Mouse (Mus musculus) thymus, postnatal 25 days (tissue): ENCODE measurements around the gene Tmprss6.

ENCODE experiments used
- DNase-seq: peaks from one replicate; pipeline ENCODE4 v3.0.0; 2022

Tmprss6 gene

GRCm38 (mm10) chr15:78481448-78482000 lies 13.1 kb upstream of the Tmprss6 start:
- DNase-seq = peak; percentile 10

GRCm38 (mm10) chr15:78480991-78481390 lies 12.6 kb upstream of the Tmprss6 start:
- DNase-seq = no peak

- no peak for DNase-seq
Observed at GRCm38 (mm10) chr15:78480111-78480510, 11.7 kb upstream of the Tmprss6 start.

- DNase-seq = no peak
Observed at GRCm38 (mm10) chr15:78479470-78479869, 11.0 kb upstream of the Tmprss6 start.

- DNase-seq = no peak
Observed at GRCm38 (mm10) chr15:78478073-78478472, 9.6 kb upstream of the Tmprss6 start.

- no peak for DNase-seq
Observed at GRCm38 (mm10) chr15:78476878-78477277, 8.4 kb upstream of the Tmprss6 start.

- DNase-seq = peak; percentile 65
Observed at GRCm38 (mm10) chr15:78475604-78476031, 7.2 kb upstream of the Tmprss6 start.

GRCm38 (mm10) chr15:78473442-78473841 lies 5.0 kb upstream of the Tmprss6 start:
- no peak for DNase-seq

- no peak for DNase-seq
Observed at GRCm38 (mm10) chr15:78471902-78472301, 3.5 kb upstream of the Tmprss6 start.

- DNase-seq = no peak
Observed at GRCm38 (mm10) chr15:78470495-78471276, 2.3 kb upstream of the Tmprss6 start.

GRCm38 (mm10) chr15:78467570-78467969 lies 864 bp downstream of the Tmprss6 start:
- no peak for DNase-seq

GRCm38 (mm10) chr15:78466809-78467208 lies 1.6 kb downstream of the Tmprss6 start:
- no peak for DNase-seq

- DNase-seq = peak; percentile 50
Observed at GRCm38 (mm10) chr15:78462981-78463380, 5.5 kb downstream of the Tmprss6 start.

- DNase-seq = no peak
Observed at GRCm38 (mm10) chr15:78457193-78457592, 11.2 kb downstream of the Tmprss6 start.

GRCm38 (mm10) chr15:78456051-78456450 lies 12.4 kb downstream of the Tmprss6 start:
- DNase-seq = no peak

GRCm38 (mm10) chr15:78455168-78455567 lies 13.3 kb downstream of the Tmprss6 start:
- no peak for DNase-seq

- no peak for DNase-seq
Observed at GRCm38 (mm10) chr15:78452929-78453328, 15.5 kb downstream of the Tmprss6 start.

GRCm38 (mm10) chr15:78451201-78451600 lies 17.2 kb downstream of the Tmprss6 start:
- DNase-seq = no peak

- no peak for DNase-seq
Observed at GRCm38 (mm10) chr15:78450419-78450768, 18.0 kb downstream of the Tmprss6 start.

- DNase-seq = peak; percentile 24
Observed at GRCm38 (mm10) chr15:78449694-78450418, 18.6 kb downstream of the Tmprss6 start.

- DNase-seq = no peak
Observed at GRCm38 (mm10) chr15:78449131-78449530, 19.3 kb downstream of the Tmprss6 start.

- peak; percentile 90 for DNase-seq
Observed at GRCm38 (mm10) chr15:78447746-78448535, 20.5 kb downstream of the Tmprss6 start.

GRCm38 (mm10) chr15:78447121-78447520 lies 21.3 kb downstream of the Tmprss6 start:
- no peak for DNase-seq
